Comparison of ENCODE assay signal across 8 mouse cellular contexts in the genomic region with DNA sequence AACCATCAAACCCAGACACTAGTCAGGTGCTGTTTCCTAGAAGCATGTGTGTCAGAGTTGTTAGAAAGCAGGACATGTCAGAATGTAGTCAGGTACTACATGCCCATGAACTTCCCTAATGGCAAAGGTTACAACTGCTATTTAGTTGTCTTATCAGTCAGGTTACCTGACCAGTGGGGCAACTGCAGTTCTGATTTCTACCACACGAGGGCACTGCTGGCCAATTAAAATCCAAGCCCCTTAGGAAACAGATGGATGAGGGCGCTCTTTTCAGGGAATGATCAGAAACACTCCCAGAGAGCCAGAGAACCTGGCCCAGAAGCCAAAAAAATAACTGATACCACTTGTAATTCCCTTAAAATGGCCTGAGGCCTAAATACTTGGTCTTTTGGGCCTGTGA.
DNase-seq lines count a peak whose midpoint lies in the region; ATAC-seq and TF ChIP-seq lines count a peak whose summit lies in the region.

No protein-coding gene starts in this region.

- H3K27ac ChIP-seq in MEL (ENCODE audit: control insufficient read depth, low read depth, low read length): no peak overlapping the region
- no peak overlapping the region for H3K27ac ChIP-seq in embryonic facial prominence, embryonic 14.5 days (replicated peaks; ENCODE audit: low read depth, low read length)
- no peak overlapping the region for H3K27ac ChIP-seq in heart, adult 2 months

- no peaks in the 10 kb centered on the region for H3K27me3 ChIP-seq in MEL (ENCODE audit: control insufficient read depth in 1 of 2, insufficient read depth in 2 of 2, low read length in 2 of 2)
- no peaks in the 10 kb centered on the region for H3K27me3 ChIP-seq in embryonic facial prominence, embryonic 14.5 days (replicated peaks; ENCODE audit: control insufficient read depth, insufficient read depth, low read length)
- H3K27me3 ChIP-seq in heart, adult 2 months (ENCODE audit: control insufficient read depth, insufficient read depth, low read length): 0 out of 2 replicates have a peak, but pooled peaks cover 1% of the 10 kb centered on the region

- H3K79me2 ChIP-seq in MEL (ENCODE audit: control insufficient read depth, insufficient read depth, low read length, poor library complexity): no peaks in the 10 kb centered on the region
- H3K79me2 ChIP-seq in heart, adult 2 months (replicated peaks; ENCODE audit: control insufficient read depth, insufficient read depth, low read length): no peaks in the 10 kb centered on the region

- H3K4me3 ChIP-seq in MEL (ENCODE audit: control insufficient read depth in 1 of 2, insufficient read depth in 1 of 2, low read depth in 2 of 2, low read length in 2 of 2): no peak overlapping the region
- H3K4me3 ChIP-seq in embryonic facial prominence, embryonic 14.5 days (ENCODE audit: low read depth, low read length): no peak overlapping the region
- H3K4me3 ChIP-seq in heart, adult 2 months: no peak overlapping the region

- no peaks in the 10 kb centered on the region for H3K9me3 ChIP-seq in MEL (replicated peaks; ENCODE audit: insufficient read depth, low read length)
- H3K9me3 ChIP-seq in embryonic facial prominence, embryonic 14.5 days (ENCODE audit: control insufficient read depth, low read length): no peaks in the 10 kb centered on the region

- TF ChIP-seq EP300 in MEL (IDR thresholded peaks at IDR 0.05; ENCODE audit: low read depth in 1 of 2, low read length in 2 of 2): no peak
- 0 out of 2 replicates have a peak, but pooled peaks have one; percentile 58 for TF ChIP-seq EP300 in heart, adult 2 months (IDR thresholded peaks at IDR 0.05; ENCODE audit: insufficient read depth, low read depth, low read length)

- no peak overlapping the region for H3K9ac ChIP-seq in MEL (ENCODE audit: control insufficient read depth, low read depth, low read length, poor library complexity, severe bottlenecking)
- no peak overlapping the region for H3K9ac ChIP-seq in embryonic facial prominence, embryonic 14.5 days (ENCODE audit: low read depth, low read length)
- H3K9ac ChIP-seq in heart, adult 2 months (ENCODE audit: low read depth, low read length): no peak overlapping the region

- TF ChIP-seq RAD21 in MEL (IDR thresholded peaks at IDR 0.05; ENCODE audit: low read depth, low read length): peak; percentile 81

- no peak overlapping the region for H3K4me2 ChIP-seq in embryonic facial prominence, embryonic 14.5 days (ENCODE audit: low read depth, low read length)

- WGBS in embryonic facial prominence, embryonic 14.5 days: 3% methylated on average over 2 of the region's 2 CpGs
- 2% methylated on average over 2 of the region's 2 CpGs for WGBS in heart, adult 2 months

- H3K4me1 ChIP-seq in MEL (ENCODE audit: control insufficient read depth in 1 of 2, insufficient read depth in 2 of 2, low read length in 2 of 2): no peaks in the 10 kb centered on the region
- H3K4me1 ChIP-seq in embryonic facial prominence, embryonic 14.5 days (ENCODE audit: control insufficient read depth, insufficient read depth, low read length): no peaks in the 10 kb centered on the region
- no peaks in the 10 kb centered on the region for H3K4me1 ChIP-seq in heart, adult 2 months (ENCODE audit: control insufficient read depth, insufficient read depth, low read length)

- intact Hi-C loops in heart, adult 2 months (cut with DNase I): loop anchor here (1.0 to 2.0 kb wide), 2 partner anchors 77 to 192 kb away; no protein-coding TSS in a partner anchor

- peaks cover 0 to 22% of the 10 kb centered on the region in 2 experiments; a peak in 2 of 4 replicates for H3K36me3 ChIP-seq in MEL (ENCODE audit: control insufficient read depth in 1 of 2, insufficient read depth in 2 of 2, low read length in 2 of 2)
- H3K36me3 ChIP-seq in embryonic facial prominence, embryonic 14.5 days (ENCODE audit: control insufficient read depth, insufficient read depth, low read length): peaks cover 56% of the 10 kb centered on the region
- peaks cover 6% of the 10 kb centered on the region for H3K36me3 ChIP-seq in heart, adult 2 months (ENCODE audit: control insufficient read depth, insufficient read depth, low read length)

- TF ChIP-seq POLR2A in MEL (IDR thresholded peaks at IDR 0.05; ENCODE audit: control insufficient read depth in 1 of 2, insufficient read depth in 1 of 2, low read depth in 1 of 2, low read length in 2 of 2, poor library complexity in 1 of 2): no peak
- TF ChIP-seq POLR2A in heart, adult 2 months (IDR thresholded peaks at IDR 0.05; ENCODE audit: insufficient read depth, low read depth, low read length): no peak

- ATAC-seq in embryonic facial prominence, embryonic 14.5 days (ENCODE audit: low read depth): peak; percentile 30; the same call in 1 of the 2 replicates

- peak; percentile 79 for DNase-seq in MEL (ENCODE audit: low read depth, low spot score)
- DNase-seq in adrenal gland, postnatal 4 days (ENCODE audit: low spot score in 2 of 2): peak; percentile 58
- peak; percentile 81 for DNase-seq in embryonic facial prominence, embryonic 14.5 days (ENCODE audit: low spot score)
- peak; percentile 67 to 87 for DNase-seq in heart, adult 2 months
- peak; percentile 90 for DNase-seq in layer of hippocampus, adult 11-12 months (ENCODE audit: low spot score)
- peak; percentile 83 for DNase-seq in lung, postnatal 10 days
- DNase-seq in right cerebral cortex, postnatal 4 days: peak; percentile 93
- DNase-seq in urinary bladder, postnatal 4 days (ENCODE audit: low spot score in 2 of 2): peak; percentile 58 to 80

- peak; percentile 85 to 99 (median 97) for TF ChIP-seq CTCF in MEL (IDR thresholded peaks at IDR 0.05 in 2 of 3, conservative IDR thresholded peaks at IDR 0.05 in 1 of 3; ENCODE audit: control insufficient read depth in 1 of 3, insufficient read depth in 1 of 3, low read depth in 2 of 3, low read length in 3 of 3, poor library complexity in 1 of 3, severe bottlenecking in 1 of 3)
- peak; percentile 99; the same call in 1 of the 2 replicates for TF ChIP-seq CTCF in heart, adult 2 months (IDR thresholded peaks at IDR 0.05)

TF ChIP-seq in MEL, 35 proteins besides CTCF, POLR2A, EP300 and RAD21:
- TF ChIP-seq POLR2AphosphoS5 (IDR thresholded peaks at IDR 0.05; ENCODE audit: borderline replicate concordance, low read depth, low read length): no peak
- 0 out of 2 replicates have a peak, but pooled peaks have one; percentile 27 for TF ChIP-seq MYC (IDR thresholded peaks at IDR 0.05; ENCODE audit: low read depth, low read length)
- 0 out of 2 replicates have a peak, but pooled peaks have one; percentile 50 for TF ChIP-seq MAZ (IDR thresholded peaks at IDR 0.05; ENCODE audit: low read depth, low read length)
- TF ChIP-seq GATA1 (IDR thresholded peaks at IDR 0.05; ENCODE audit: low read depth, low read length): peak; percentile 60
- TF ChIP-seq KAT2A (conservative IDR thresholded peaks at IDR 0.05; ENCODE audit: low read depth, low read length): no peak
- TF ChIP-seq USF2 (IDR thresholded peaks at IDR 0.05; ENCODE audit: borderline replicate concordance in 1 of 2, insufficient read depth in 1 of 2, low read depth in 1 of 2, low read length in 2 of 2): no peak
- peak; percentile 80 for TF ChIP-seq SMC3 (IDR thresholded peaks at IDR 0.05; ENCODE audit: low read depth, low read length)
- no peak for TF ChIP-seq SIN3A (IDR thresholded peaks at IDR 0.05; ENCODE audit: low read length)
- TF ChIP-seq ZC3H11A (IDR thresholded peaks at IDR 0.05; ENCODE audit: low read depth, low read length): peak; percentile 68
